Mouse (Mus musculus) fat pad, adult 2 months (tissue): ENCODE data around the gene Maco1.
A peak's percentile ranks its signal among the peaks of the same experiment; 100 is the strongest.

ENCODE experiments used
- DNase-seq: peaks from one replicate; pipeline ENCODE4 v3.0.0-alpha.2; 2011; ENCODE audit warnings: low read depth, low spot score; ENCODE audit errors: extremely low read depth

Gene Maco1

GRCm38 (mm10) chr4:134775234-134775944 lies 77.8 kb downstream of the Maco1 start:
- DNase-seq = no peak

- DNase-seq = no peak
These were observed 79.0 kb downstream of the Maco1 start for GRCm38 (mm10) chr4:134774126-134774525.

GRCm38 (mm10) chr4:134772805-134773674 lies 80.1 kb downstream of the Maco1 start:
- peak; percentile 40 for DNase-seq

- DNase-seq = no peak
These were observed 83.3 kb downstream of the Maco1 start for GRCm38 (mm10) chr4:134769891-134770290.

GRCm38 (mm10) chr4:134769081-134769811 lies 83.9 kb downstream of the Maco1 start:
- DNase-seq = no peak

- DNase-seq = no peak
These were observed 84.8 kb downstream of the Maco1 start for GRCm38 (mm10) chr4:134768226-134768888.

- DNase-seq = no peak
These were observed 85.5 kb downstream of the Maco1 start, which contains the start of gene Ldlrap1 for GRCm38 (mm10) chr4:134767426-134768225. Gene Ldlrap1, minus strand, starts transcription at chr4:134768024.

- DNase-seq = no peak
These were observed 86.2 kb downstream of the Maco1 start for GRCm38 (mm10) chr4:134766904-134767425.

GRCm38 (mm10) chr4:134766277-134766676 lies 86.9 kb downstream of the Maco1 start:
- DNase-seq = no peak

GRCm38 (mm10) chr4:134764333-134764732 lies 88.8 kb downstream of the Maco1 start:
- DNase-seq = no peak

- no peak for DNase-seq
These were observed 90.8 kb downstream of the Maco1 start for GRCm38 (mm10) chr4:134762360-134762759.

- DNase-seq = no peak
These were observed 92.3 kb downstream of the Maco1 start for GRCm38 (mm10) chr4:134760793-134761201.

GRCm38 (mm10) chr4:134760281-134760680 lies 92.9 kb downstream of the Maco1 start:
- DNase-seq = no peak

- no peak for DNase-seq
These were observed 93.6 kb downstream of the Maco1 start for GRCm38 (mm10) chr4:134759564-134759963.

- DNase-seq = no peak
These were observed 94.2 kb downstream of the Maco1 start for GRCm38 (mm10) chr4:134758922-134759321.

GRCm38 (mm10) chr4:134758367-134758766 lies 94.8 kb downstream of the Maco1 start:
- no peak for DNase-seq

- DNase-seq = no peak
These were observed 96.2 kb downstream of the Maco1 start for GRCm38 (mm10) chr4:134756953-134757352.

GRCm38 (mm10) chr4:134754941-134755340 lies 98.2 kb downstream of the Maco1 start:
- no peak for DNase-seq

- no peak for DNase-seq
These were observed 98.8 kb downstream of the Maco1 start for GRCm38 (mm10) chr4:134754371-134754770.
